Mouse (Mus musculus) cerebellum, adult (tissue): ENCODE measurements at regions not wholly inside any gene's neighbourhood (a gene's known extent, or its start where the extent isn't known, plus 50 kb on each side); places are given as distances from the start of the nearest gene placed in this dataset.

ENCODE experiments used
- ATAC-seq: cut with Nextera tagmentation; 2 replicates; pipeline ENCODE4 v1.9.2; 2017; ENCODE audit warnings: mild to moderate bottlenecking, moderate library complexity, mixed read lengths; ENCODE audit not compliant: insufficient number of reproducible peaks, low FRiP score, low TSS enrichment

GRCm38 (mm10) chr8:15490774-15491173 is 444.9 kb upstream of the BB014433 start:
- no peak for ATAC-seq

GRCm38 (mm10) chr8:15487579-15487978 is 441.7 kb upstream of the BB014433 start:
- no peak for ATAC-seq

DNA sequence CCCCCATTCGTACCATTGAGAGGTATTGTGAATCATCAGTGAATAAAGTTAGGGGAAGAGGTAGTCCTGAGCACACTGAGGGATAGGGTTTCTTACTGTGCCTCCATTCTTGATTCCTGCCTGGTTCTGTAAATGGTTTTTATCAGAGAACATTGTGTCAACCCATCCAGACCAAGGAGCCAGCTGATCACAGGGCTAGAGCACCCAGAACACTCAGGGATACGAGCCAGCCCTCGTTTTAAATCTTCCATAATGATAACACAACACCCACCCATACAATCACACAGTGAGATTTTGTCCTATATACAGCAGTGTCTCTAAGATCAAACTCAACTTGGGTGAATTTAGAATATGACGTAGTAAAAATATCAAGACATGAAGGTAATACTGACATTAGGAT is 424.7 kb upstream of the BB014433 start:
- no peak for ATAC-seq

GRCm38 (mm10) chr8:15468540-15469476 is 422.9 kb upstream of the BB014433 start:
- no peak for ATAC-seq

- ATAC-seq = no peak
Measured at GRCm38 (mm10) chr8:15438546-15438945, 392.7 kb upstream of the BB014433 start.

DNA sequence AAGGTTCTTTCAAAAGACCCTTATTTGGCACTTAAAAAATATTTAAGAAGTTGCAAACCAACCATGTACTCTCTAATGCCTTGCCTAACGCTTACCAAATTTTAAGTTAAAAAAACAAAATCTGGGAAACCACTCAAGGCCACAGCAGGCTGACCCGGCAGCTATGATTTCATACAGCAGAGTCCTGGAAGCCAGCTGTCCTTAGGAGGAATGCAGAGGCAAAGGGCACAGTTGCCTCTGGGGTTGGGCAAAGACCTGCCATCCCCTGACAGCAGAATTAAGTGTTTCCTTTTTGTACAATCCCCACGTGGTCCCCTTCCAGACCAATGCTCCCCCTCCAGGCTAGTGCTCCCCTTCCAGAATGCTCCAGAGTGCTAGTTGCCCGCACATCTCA is 348.8 kb upstream of the BB014433 start:
- ATAC-seq = no peak

DNA sequence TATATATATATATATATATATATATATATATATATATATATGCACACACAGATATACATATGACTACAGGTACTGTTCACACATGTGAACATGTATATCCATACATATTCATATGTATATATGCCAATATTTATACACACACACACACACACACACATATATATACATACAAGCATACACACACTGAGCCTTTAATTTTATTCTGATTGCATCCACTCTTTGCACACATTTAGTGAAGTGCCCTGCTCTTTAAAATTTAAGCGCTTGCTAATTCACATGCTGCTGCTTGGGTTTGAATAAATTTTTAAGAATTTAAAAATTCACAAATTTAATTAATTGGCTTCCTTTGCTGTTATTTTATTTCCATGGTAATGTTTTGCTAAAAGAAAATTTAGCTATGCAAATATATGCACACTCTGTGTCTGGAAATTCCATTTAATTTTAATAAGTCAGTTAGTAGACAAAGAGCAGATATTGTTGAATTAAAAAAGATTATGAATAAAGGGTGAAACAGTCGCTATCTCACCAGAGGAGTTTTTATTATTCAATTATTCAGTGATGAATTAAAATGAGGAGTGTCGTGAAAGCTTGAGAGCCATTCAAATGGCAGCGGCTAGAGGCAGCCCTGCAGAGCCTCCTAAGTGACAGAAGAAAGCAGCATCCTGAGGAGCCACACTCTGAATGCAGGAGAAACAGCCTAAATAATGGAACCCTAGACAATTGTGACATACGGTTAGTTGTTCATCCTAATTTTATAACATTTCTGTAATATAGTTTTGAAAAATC is 348.3 kb upstream of the BB014433 start:
- no peak for ATAC-seq

- peak; percentile 60 for ATAC-seq
Measured at GRCm38 (mm10) chr8:15392056-15392455, 346.2 kb upstream of the BB014433 start.

- no peak for ATAC-seq
Measured at GRCm38 (mm10) chr8:15388791-15389190, 342.9 kb upstream of the BB014433 start.

- ATAC-seq = no peak
Measured at GRCm38 (mm10) chr8:15367063-15367462, 321.2 kb upstream of the BB014433 start.

DNA sequence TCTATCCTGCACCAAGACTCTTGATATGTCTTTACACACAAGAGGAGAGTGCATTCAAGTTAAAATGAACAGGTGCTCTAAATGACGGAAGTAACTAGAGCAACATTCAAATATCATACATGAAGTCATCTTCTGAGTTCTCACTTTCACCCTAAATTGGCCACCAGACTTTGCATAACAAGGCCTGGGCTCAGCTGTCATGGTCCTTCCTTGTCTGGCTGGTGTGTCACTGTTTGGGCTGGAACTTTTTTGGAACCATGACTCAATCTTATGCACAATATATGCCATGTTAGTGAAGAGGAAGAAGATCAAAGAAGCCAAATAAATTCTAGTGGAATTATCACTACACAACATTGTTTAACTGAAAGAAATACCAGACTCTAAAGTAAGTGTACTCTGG is 318.7 kb upstream of the BB014433 start:
- ATAC-seq = no peak

- ATAC-seq = no peak
Measured at GRCm38 (mm10) chr8:15344151-15344550, 298.3 kb upstream of the BB014433 start.

DNA sequence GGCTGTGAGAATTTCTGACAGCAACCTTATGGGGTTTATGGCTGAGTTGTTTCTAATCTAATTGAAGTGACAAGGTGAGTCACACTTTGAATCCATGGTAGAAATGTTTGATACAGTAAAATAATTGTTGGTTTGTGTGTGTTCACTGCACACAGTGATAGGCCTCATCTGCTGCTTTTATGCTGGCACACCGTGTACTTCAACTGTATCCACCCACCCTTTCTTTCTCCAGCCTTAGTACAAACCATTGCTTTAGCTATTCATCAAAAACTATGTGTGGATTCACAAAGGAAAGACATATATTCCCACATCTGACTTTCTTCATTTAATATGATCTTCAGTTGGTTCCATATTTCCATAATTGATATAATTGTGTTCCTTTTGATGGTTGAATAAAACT is 297.7 kb upstream of the BB014433 start:
- no peak for ATAC-seq

- no peak for ATAC-seq
Measured at GRCm38 (mm10) chr8:15334532-15334931, 288.7 kb upstream of the BB014433 start.

DNA sequence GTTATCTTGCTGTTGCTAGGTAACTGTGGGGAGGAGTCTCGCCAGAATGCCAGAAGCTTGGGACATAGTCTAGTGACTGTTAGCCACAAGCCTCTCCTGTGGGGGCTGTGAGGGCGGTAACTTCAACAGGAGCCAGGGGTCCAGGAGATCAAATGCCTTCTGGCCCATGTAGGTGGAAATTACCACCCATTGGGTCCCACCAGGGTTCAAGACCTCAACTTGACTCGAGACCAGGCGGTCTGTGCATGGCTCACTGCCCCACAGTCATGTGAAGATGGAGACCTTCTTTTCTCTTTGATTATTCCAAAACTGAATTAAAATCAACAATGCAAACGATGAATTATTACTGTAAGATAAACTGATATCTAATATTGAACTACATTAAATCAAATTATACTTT is 281.4 kb upstream of the BB014433 start:
- ATAC-seq = no peak

GRCm38 (mm10) chr8:15323421-15323820 is 277.5 kb upstream of the BB014433 start:
- no peak for ATAC-seq

- no peak for ATAC-seq
Measured at GRCm38 (mm10) chr8:15318082-15318816, 272.4 kb upstream of the BB014433 start.

DNA sequence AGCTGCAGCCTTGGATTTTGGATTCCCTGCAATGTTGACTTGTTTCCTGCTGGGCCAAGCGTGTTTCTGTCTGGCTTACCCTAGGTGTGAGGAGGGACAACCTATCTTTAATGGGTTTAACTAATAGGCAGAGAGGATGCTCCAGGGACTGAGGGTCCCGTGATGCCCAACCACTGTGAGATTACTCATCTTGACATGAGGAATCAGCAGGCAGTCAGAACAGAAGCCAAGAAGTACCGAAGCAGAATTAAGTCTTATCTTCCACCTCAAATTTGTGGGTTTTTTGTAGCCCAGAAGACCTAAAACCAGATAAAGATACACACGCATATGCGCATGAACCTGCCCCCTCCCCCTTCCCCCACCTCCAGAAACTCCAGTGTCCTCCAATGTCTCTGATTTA is 267.6 kb upstream of the BB014433 start:
- ATAC-seq = no peak

DNA sequence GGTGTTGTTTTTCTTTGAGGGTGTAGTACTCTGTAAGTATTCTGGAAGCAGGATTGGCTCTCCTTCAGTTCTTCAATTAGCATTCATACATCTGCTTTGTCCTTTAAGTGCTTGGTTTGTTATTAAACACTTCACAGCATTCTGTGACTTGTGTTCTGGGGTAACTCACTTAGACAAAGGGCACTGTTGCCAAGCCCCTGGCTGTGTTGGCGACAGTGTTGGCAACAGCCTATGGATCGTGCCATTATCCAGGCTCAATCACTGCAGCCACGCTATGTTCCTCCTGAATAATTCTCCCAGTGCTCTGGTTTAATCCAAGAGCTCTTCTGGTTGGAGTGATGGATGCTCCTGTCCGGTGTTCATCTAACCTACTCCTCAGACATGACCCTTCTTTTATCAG is 265.6 kb upstream of the BB014433 start:
- no peak for ATAC-seq

- no peak for ATAC-seq
Measured at GRCm38 (mm10) chr8:15311045-15311444, 265.2 kb upstream of the BB014433 start.
